Mouse (Mus musculus) spleen, postnatal 36 days (tissue): ENCODE data around the gene Cav1.

ENCODE experiments used
- DNase-seq, 2 experiments: peaks; one replicate each; pipeline ENCODE4 v3.0.0; 2022; ENCODE audit warnings: low spot score in 2 of 2, mixed read lengths in 1 of 2

Cav1 gene

DNA sequence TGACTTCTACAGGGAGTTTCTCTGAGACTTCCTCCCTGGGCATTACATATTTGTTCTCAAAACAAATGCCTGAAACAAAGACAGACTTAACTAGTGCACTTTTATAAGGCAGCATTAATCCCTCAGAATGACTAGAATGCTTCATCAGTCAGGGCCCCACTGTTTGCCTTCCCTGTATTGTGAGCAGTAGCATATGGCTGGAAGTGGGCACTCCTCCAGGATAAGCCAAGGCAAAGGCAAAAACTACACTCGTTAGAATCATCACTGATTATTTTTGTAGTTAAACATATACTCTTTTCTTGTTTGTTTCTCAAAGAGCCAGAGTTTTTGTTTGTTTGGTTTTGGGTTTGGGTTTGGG, 11.0 kb downstream of the Cav1 start:
- no peak for DNase-seq

DNA sequence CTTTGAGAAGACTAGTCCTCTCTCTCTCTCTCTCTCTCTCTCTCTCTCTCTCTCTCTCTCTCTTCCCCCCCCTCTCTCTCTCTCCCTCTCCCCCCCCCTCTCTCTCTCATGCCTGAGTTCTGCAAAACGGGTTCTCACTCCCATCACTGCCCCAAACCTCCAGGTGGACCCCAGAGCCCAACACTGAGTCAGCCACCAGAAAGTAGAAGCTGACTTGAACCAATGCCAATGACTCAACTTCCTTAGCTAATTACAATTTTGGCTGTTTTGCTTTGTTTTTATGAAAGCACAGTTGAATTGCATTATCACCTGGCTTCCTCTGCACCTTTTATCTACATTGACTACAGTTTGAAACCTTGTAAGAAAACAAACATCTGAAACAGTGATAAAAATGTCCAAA, 11.8 kb downstream of the Cav1 start:
- DNase-seq, result no peak

DNA sequence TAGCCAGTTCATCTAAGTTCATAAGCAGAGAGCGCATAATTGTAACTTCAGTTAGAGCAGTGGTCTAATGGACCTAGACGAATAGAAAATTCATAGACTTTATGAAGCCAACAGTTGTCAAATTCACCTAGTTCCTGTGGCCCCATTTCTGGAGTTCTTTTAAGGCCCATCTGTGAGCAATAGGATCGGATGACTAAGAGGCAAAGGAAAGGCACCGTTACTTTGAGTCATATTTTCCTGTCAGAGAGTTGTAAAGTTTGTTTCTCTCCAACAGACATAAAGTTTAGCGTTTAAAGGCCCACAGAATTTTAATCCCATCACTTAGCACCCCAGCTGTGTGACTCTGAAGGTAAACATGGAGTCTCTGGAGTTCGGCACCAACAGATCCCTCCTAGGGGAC, 15.8 kb downstream of the Cav1 start:
- no peak for DNase-seq

DNA sequence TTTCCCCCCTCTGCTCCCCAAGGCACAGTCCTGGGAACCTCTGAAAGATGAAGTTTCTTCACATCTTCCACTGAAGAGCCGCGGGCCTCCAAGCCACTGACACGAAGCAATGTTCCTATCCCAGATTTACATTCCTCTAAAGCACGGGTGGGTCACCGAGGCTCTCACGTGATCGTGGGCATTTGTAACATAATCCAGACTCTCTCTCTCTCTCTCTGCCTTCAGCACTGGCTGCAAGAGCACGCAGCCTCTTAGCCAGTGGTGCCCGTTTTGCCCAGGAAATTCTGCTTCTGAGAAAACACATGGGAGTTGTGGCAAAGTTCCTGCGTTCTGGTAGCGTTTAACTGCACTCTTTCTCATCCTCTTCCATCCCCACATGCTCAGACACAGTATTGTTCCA, 21.1 kb downstream of the Cav1 start:
- no peak for DNase-seq

DNA sequence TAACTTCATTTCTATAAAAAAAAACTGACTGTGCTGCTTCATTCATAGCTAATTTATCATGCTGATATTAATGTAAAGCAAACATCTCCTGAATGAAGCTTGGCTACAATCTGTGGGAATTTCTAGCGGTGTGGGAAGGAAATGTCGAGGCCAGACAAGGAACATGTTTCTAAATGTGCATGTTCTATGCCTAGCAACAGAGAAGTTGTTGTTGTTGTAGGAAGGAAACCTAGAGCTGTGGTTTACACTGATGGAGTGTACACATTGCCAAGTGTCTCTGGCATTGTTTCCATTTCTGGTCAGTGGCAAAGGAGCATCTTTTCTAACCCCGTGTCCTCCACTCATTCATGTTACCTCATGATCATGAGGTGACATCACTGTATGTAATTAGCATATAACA, 23.7 kb downstream of the Cav1 start:
- no peak for DNase-seq

DNA sequence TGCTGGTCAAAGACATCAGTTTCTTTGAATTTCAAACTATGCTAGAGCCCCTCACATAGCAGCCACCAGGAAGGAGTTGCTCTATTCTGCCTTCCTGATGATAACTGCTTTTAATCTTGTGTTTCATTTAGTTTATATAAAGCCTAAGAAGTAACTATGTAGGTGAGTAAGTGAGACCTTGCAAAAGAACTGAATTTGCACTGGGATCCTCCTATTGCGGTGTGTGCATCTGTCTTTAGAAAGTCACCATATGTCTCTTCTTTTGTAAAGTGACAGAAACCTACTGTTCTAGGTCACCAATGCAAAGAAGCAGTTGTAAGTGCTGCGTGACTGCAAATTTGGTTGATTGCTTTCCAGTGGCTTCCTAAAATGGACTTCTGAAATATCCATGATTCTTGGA, 31.6 kb downstream of the Cav1 start:
- no peak for DNase-seq

DNA sequence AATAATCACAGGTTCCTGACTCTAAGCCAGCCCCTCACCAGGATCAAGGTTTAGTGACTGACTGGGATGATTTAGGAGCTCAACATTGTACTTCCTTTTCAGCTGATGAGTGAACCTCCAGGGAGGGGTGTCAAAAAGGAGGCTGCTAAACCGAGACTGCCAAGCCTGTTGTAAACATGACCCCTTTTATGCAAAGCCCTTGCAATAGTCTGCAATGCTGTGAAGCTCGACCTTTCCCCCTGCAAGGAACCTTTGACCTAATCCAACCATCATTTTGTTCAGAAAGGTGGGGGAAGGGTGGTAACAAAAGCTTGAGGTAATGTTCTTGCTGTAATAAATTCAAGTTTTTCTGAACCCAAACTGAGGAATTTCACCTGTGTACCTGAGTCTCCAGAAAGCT, 34.3 kb downstream of the Cav1 start:
- no peak for DNase-seq

DNA sequence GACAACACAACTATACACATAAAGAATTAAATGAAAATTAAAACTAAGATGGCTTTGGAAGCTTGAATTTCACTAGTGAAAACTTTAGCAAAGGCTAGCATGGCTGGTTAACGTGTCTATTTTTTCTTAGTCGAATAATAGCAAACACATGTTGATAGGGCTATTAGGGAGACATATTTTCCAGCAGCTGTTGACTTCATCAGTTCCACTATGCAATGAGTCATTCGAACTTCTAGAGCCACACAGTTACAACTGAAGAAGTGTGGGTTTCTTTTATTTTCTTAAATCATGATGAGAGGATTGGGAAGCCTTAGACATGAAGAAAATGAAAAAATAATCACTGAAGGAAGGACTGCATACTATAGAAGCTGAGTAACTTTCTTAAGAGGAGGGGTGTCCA, 41.9 kb downstream of the Cav1 start:
- no peak for DNase-seq

DNA sequence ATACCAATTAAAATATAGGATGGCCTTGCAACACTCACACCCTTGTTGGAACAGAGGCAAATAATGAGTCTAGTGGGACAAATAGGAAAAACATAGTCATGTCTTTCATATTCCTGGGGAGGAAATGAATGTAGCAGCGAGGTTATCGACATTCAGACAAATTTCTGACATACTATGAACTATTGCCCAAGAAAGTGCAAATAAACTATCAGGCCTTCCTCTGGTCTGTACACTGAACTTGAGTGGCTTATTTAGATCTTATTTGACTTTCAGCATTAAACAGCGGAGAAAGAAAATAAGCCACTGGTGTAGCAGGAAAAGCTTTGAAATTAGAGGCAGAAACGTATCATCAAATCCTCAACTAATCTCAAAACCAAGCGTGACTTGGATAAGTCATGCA, 44.7 kb downstream of the Cav1 start:
- DNase-seq, result no peak

DNA sequence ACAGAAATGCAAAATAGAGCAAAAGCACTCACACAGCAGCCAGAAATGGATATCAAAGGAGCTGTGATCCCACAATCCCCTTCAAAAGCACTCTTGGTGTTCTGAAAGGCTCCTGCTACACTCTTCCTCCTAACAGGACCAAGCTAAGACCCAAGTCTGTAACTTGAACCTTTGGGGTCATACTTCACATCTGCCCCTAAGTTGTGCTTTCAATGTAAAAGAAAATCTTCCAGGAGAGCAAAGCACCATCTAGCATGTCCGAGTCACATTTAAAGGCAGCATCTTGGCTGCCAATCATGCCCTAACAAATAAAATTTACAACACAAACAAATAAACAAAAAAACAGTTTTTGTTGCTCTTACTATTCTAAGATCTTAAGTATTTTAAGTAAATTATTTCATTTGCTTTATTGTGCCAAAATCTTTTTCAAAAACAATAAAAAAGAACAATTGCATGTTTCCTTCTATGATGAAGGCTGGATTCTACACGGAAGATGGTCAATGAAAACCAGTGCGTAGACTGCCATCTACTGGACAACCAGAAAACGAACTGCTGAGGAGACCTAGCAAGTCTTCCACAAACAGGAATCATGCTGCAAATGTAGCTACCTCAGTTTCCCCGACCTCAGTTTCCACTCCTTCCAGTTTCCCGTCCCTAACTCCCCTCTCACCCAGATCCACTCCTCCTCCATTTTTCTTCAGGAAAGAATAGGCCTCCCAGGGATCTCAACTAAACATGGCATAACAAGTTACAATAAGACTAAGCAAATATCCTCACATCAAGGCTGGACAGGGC, 53.0 kb downstream of the Cav1 start:
- peak; percentile 4 to 12 for DNase-seq

DNA sequence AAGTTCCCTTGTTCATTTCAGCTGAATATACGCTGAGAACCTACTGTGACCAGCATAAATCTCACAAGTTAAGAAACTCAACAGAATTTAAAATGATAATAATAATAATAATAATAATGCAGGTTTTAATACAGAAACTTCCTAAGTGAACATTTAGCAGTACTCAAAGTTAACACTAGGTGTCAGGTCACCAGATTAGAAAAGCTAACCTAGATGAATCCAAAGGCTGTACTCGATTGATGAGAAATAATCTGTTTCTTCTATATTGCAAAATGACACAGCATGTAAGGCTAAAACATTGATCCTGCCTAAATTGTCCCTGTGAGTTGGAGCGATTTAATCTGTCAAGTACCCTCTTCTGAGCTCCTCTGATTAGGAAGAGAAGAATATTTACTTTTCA, 56.6 kb downstream of the Cav1 start:
- no peak for DNase-seq

DNA sequence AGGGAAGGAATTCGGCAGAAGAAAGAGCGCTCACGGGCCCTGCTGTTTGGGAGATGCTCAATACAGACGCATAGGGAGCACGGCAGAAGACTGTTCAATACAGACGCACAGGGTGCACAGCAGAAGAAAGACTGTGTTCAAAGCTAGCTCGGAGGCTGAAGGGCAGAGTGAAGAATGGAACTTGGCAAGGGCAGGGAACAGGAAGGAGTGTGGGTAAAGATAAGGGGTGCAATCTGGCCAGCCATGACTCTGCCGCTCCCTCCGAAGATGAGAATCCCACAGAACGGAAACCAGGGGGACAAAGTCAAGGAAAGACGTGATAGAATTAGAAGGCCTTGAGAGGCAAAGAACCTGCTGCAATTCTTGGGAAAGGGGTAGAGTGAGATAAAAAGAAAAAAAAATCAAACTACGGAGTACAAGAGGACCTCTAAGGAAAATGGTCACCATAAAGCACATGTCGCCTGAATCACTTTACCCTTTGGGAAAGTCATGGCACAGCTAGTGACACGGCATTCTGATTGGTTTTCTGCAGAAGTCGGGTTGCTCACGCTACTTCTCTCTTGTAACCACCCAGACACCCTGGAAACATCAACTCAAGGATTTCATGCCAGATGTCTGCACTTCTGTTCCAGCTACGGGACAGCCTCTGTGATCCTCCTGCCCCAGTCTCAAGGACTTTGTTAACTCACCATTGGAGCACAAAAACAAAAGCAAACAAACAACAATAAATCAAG, 57.5 kb downstream of the Cav1 start:
- DNase-seq, result peak in 1 of 2 experiments; percentile 3

DNA sequence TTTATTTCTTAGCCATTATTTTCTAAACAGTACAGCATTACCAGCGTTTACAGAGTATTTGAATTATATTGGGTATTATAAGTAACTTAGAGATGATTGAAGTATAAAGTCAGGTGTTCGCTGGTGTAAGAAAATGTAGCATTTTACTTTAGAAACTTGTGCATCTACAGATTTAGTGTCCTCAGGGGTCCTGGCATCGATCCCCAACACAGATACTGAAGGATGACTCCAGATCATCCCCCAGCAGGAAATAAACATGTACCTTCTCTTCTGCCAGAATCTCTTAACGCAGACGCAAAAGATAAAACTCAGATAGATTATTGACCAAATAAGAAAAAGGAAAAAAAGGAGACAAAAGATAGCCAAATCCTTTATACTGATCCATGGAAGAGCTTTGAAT, 68.2 kb downstream of the Cav1 start:
- no peak for DNase-seq

DNA sequence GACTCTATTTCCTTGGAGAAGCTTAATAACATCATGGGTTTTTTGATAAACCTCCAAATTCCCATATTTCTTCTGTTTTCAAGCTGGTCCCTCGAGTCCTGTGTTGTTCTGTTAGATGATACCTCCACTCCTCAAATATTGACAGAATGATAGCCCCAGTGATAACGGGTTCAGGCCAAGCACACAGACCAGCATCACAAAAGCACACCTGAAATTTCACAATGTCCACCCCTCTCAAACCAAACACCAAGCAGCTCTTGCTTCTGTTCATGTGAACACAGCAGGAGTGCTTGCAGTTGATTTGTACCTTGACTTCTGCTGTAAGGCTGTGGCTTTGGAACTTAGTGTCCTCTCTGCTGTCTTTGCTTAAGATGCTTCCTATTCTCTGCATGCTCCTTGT, 71.2 kb downstream of the Cav1 start:
- no peak for DNase-seq

DNA sequence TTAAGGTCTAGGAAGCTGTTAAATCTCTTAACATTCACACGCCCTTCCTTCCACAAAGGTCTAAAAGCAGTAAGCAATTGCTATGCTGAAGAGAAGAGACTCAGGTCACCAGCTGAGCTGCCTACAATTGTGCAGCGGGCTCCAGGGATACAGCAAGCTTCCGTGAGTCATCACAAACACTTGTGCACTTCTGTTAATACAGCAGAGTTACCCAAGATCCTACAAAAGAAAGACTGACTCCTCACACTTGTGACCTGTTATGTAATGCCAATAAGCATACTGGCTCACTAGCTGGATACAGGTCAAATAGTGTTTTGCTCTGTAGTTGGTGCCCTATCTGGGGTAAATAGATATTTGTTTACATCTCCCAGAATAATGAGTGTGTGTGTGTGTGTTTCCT, 74.0 kb downstream of the Cav1 start:
- DNase-seq, result no peak

DNA sequence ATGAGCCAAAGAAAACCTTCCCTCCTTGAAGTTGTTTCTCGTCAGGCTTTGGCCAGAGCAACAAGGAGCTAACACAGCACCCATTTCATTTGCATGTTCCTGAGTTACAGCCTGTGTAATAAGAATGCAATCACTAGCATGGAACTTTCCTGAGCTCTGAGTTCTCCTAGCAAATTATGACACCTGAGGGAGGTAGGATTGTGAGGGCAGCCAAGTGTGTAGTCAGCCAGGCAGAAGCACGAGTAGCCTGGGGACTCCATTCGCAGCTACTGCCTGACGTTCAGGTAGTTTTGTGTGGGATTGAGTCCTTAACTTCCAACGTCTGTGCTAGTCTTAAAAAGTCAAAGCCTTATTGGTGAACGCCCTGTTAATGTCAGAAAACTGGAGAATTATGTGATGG, 75.6 kb downstream of the Cav1 start:
- DNase-seq, result no peak

DNA sequence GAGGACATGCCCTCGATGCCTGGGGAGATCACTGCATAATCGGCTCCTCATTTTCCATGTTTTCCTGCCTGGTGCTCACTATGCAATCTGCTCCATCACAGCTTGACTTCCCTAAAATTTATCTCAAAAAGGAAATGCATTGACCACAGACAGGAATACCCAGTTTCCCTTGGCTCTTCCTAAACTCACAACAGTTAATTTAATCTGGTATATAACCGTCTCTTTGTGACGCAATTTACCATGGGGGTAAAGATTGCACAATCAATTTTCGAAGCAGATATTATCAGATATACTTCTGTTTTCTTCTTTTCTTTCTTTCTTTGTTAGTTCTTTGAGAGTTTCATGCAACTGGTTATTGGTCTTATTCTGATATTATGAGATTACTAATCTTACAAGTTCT, 79.4 kb downstream of the Cav1 start:
- DNase-seq, result no peak

DNA sequence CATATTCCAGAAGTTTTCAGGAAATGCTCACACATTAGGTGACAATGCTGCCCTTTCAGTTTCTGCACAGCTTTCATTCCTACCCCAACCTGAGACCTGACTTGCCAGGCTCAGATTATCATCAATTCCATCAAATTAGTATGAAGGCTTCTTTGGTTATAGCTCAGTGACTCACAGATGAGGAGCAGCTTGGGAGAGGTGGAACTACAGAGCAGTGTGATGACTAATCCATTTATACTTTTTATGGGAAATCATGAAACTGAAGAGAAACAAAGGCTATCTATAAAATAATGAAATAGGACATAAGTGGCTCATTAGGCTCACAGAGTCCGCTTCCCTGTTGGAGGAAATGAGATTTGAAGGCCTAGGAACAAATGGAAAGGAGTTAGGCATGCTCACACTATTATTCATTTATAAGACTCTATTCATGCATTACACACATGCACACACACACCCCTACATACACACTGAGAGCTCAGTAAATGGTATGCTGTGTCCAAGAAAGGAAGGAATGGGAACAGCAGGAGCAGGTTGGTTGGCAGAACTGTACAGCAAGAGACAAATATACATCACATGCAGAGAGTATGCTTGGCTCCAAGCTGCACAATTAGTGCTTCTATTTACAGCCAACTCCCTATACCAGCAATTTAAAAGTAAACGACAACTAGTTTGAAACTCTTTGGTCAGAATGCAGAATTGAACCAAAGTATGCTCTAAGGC, 82.0 kb downstream of the Cav1 start:
- DNase-seq, result no peak
